Comparison of ENCODE assay signal across 24 mouse cellular contexts in genomic region chr9:108781891-108782290, GRCm38 (mm10). TPM values are rescaled to one million over a fixed set of nuclear protein-coding genes. Genes with fewer than 3 reads are reported as not detected.
DNase-seq lines count a peak whose midpoint lies in the region; ATAC-seq and TF ChIP-seq lines count a peak whose summit lies in the region.
"Had no signal": no experiment of that assay in that cellular context is flagged by ENCODE, and none has a peak within 500 bp of the region (broad histone marks: within the 10 kb centered on the region; RNA-seq: fewer than 3 reads in every experiment).

No protein-coding gene starts in this region.

- no peaks in the 10 kb centered on the region for H3K9me3 ChIP-seq in hindbrain, embryonic 13.5 days
- H3K9me3 ChIP-seq in hindbrain, postnatal 0 days (ENCODE audit: low read length) = no peaks in the 10 kb centered on the region
- H3K9me3 ChIP-seq in stomach, embryonic 16.5 days (replicated peaks; ENCODE audit: control insufficient read depth, low read length) = no peaks in the 10 kb centered on the region
- no peaks in the 10 kb centered on the region for H3K9me3 ChIP-seq in stomach, postnatal 0 days (ENCODE audit: control insufficient read depth, low read length)
- no peaks in the 10 kb centered on the region for H3K9me3 ChIP-seq in limb, embryonic 10.5 days (replicated peaks)
- H3K9me3 ChIP-seq: embryonic facial prominence, embryonic 12.5 days; G1E; kidney, embryonic 15.5 days; limb, embryonic 12.5 days; liver, embryonic 12.5 days had no signal

- H3K27me3 ChIP-seq in hindbrain, embryonic 13.5 days = no peaks in the 10 kb centered on the region
- H3K27me3 ChIP-seq in hindbrain, postnatal 0 days (ENCODE audit: insufficient read depth, low read length) = no peaks in the 10 kb centered on the region
- H3K27me3 ChIP-seq in stomach, embryonic 16.5 days (ENCODE audit: control insufficient read depth, insufficient read depth, low read length) = no peaks in the 10 kb centered on the region
- H3K27me3 ChIP-seq in stomach, postnatal 0 days (ENCODE audit: control insufficient read depth, insufficient read depth, low read length) = no peaks in the 10 kb centered on the region
- H3K27me3 ChIP-seq in limb, embryonic 10.5 days (ENCODE audit: low read depth, poor library complexity, severe bottlenecking) = no peaks in the 10 kb centered on the region
- H3K27me3 ChIP-seq: embryonic facial prominence, embryonic 12.5 days; kidney, embryonic 15.5 days; limb, embryonic 12.5 days had no signal

- no peak overlapping the region for H3K27ac ChIP-seq in hindbrain, embryonic 13.5 days
- H3K27ac ChIP-seq in hindbrain, postnatal 0 days = no peak overlapping the region
- 0 out of 2 replicates have a peak overlapping the region, but pooled peaks have one; percentile 4 for H3K27ac ChIP-seq in stomach, embryonic 16.5 days (ENCODE audit: low read length)
- H3K27ac ChIP-seq in stomach, postnatal 0 days (replicated peaks) = no peak overlapping the region
- no peak overlapping the region for H3K27ac ChIP-seq in limb, embryonic 10.5 days
- H3K27ac ChIP-seq: embryonic facial prominence, embryonic 12.5 days; gastrocnemius, adult 2 months; kidney, embryonic 15.5 days; limb, embryonic 12.5 days; liver, embryonic 12.5 days had no signal

- H3K4me1 ChIP-seq in hindbrain, embryonic 13.5 days (replicated peaks) = peaks cover 33% of the 10 kb centered on the region
- H3K4me1 ChIP-seq in hindbrain, postnatal 0 days (ENCODE audit: insufficient read depth, low read length) = peaks cover 25% of the 10 kb centered on the region
- H3K4me1 ChIP-seq in stomach, embryonic 16.5 days (ENCODE audit: control insufficient read depth, insufficient read depth, low read length) = peaks cover 21% of the 10 kb centered on the region
- no peaks in the 10 kb centered on the region; the same call in none of the 2 replicates for H3K4me1 ChIP-seq in stomach, postnatal 0 days (replicated peaks; ENCODE audit: control insufficient read depth, insufficient read depth)
- H3K4me1 ChIP-seq in limb, embryonic 10.5 days = peaks cover 33% of the 10 kb centered on the region

- H3K4me2 ChIP-seq in hindbrain, embryonic 13.5 days = no peak overlapping the region
- H3K4me2 ChIP-seq in hindbrain, postnatal 0 days (ENCODE audit: low read depth, low read length) = no peak overlapping the region
- no peak overlapping the region for H3K4me2 ChIP-seq in stomach, embryonic 16.5 days (ENCODE audit: low read depth, low read length)
- H3K4me2 ChIP-seq in stomach, postnatal 0 days (replicated peaks; ENCODE audit: low read depth) = no peak overlapping the region
- H3K4me2 ChIP-seq: embryonic facial prominence, embryonic 12.5 days; kidney, embryonic 15.5 days; limb, embryonic 12.5 days; liver, embryonic 12.5 days had no signal

- ATAC-seq in hindbrain, embryonic 13.5 days (ENCODE audit: low FRiP score) = no peak
- ATAC-seq in hindbrain, postnatal 0 days = no peak
- ATAC-seq in stomach, embryonic 16.5 days (ENCODE audit: insufficient read depth, low FRiP score) = no peak
- no peak for ATAC-seq in stomach, postnatal 0 days (ENCODE audit: low FRiP score, low TSS enrichment)
- ATAC-seq: activated CD4-positive, CD25-positive, alpha-beta regulatory T cell, adult 4 months; inflammation-experienced regulatory T-cells, adult 6 months; liver, embryonic 12.5 days had no signal

- no peak overlapping the region for H3K4me3 ChIP-seq in hindbrain, embryonic 13.5 days
- H3K4me3 ChIP-seq in hindbrain, postnatal 0 days (ENCODE audit: low read length) = no peak overlapping the region
- H3K4me3 ChIP-seq in stomach, embryonic 16.5 days (replicated peaks; ENCODE audit: low read length) = no peak overlapping the region
- H3K4me3 ChIP-seq in stomach, postnatal 0 days (ENCODE audit: low read depth, low read length) = no peak overlapping the region
- H3K4me3 ChIP-seq in limb, embryonic 10.5 days = no peak overlapping the region
- H3K4me3 ChIP-seq: embryonic facial prominence, embryonic 12.5 days; erythroblast, embryonic 14.5 days; gastrocnemius, adult 2 months; limb, embryonic 12.5 days; liver, embryonic 12.5 days had no signal

- H3K36me3 ChIP-seq in hindbrain, embryonic 13.5 days = no peaks in the 10 kb centered on the region
- no peaks in the 10 kb centered on the region for H3K36me3 ChIP-seq in hindbrain, postnatal 0 days (ENCODE audit: insufficient read depth, low read length)
- no peaks in the 10 kb centered on the region for H3K36me3 ChIP-seq in stomach, embryonic 16.5 days (ENCODE audit: control insufficient read depth, insufficient read depth, low read length)
- H3K36me3 ChIP-seq in stomach, postnatal 0 days (ENCODE audit: control insufficient read depth, insufficient read depth, low read length) = no peaks in the 10 kb centered on the region
- peaks cover 11% of the 10 kb centered on the region for H3K36me3 ChIP-seq in limb, embryonic 10.5 days
- H3K36me3 ChIP-seq: embryonic facial prominence, embryonic 12.5 days had no signal

- WGBS in hindbrain, embryonic 13.5 days = 64% methylated on average over 4 of the region's 4 CpGs
- whole genome bisulfite sequencing in hindbrain, postnatal 0 days = 69% methylated on average over 4 of the region's 4 CpGs
- WGBS in stomach, embryonic 16.5 days = 43% methylated on average over 4 of the region's 4 CpGs
- WGBS in stomach, postnatal 0 days = 50% methylated on average over 4 of the region's 4 CpGs
- 69% methylated on average over 4 of the region's 4 CpGs for WGBS in limb, embryonic 10.5 days

- 0 out of 2 replicates have a peak overlapping the region, but pooled peaks have one; percentile 35 for H3K9ac ChIP-seq in hindbrain, embryonic 13.5 days
- no peak overlapping the region for H3K9ac ChIP-seq in hindbrain, postnatal 0 days (replicated peaks; ENCODE audit: low read length)
- H3K9ac ChIP-seq in stomach, embryonic 16.5 days (ENCODE audit: low read length) = no peak overlapping the region
- no peak overlapping the region for H3K9ac ChIP-seq in stomach, postnatal 0 days (ENCODE audit: low read length)
- H3K9ac ChIP-seq: embryonic facial prominence, embryonic 12.5 days; kidney, embryonic 15.5 days; limb, embryonic 12.5 days; liver, embryonic 12.5 days had no signal

- peak; percentile 19 for DNase-seq in embryo, embryonic 10 days (ENCODE audit: low spot score)
- DNase-seq in embryo, embryonic 9.5 days (ENCODE audit: extremely low spot score) = no peak
- DNase-seq in hindbrain, postnatal 0 days (ENCODE audit: low spot score) = no peak
- DNase-seq in stomach, postnatal 0 days (ENCODE audit: low spot score) = no peak
- no peak for DNase-seq in limb, embryonic 10.5 days (ENCODE audit: low spot score)
- DNase-seq: adrenal gland, postnatal 10 days; cerebellum, postnatal 10 days; gastrocnemius, adult 2 months; heart, postnatal 36 days; kidney, postnatal 4 days; layer of hippocampus, adult 9-11 months; lung, adult 2 months; right cerebral cortex, postnatal 4 days; thymus, postnatal 36 days had no signal

- TF ChIP-seq CTCF in hindbrain, postnatal 0 days (IDR thresholded peaks at IDR 0.05; ENCODE audit: low read depth) = no peak
- TF ChIP-seq CTCF in stomach, postnatal 0 days (IDR thresholded peaks at IDR 0.05; ENCODE audit: low read depth) = no peak

- no peak for TF ChIP-seq EP300 in stomach, postnatal 0 days (optimal IDR thresholded peaks at IDR 0.05)

RNA-seq across cellular contexts. Expression of gene Ip6k2, which starts 1.7 kb away (rescaled TPM):
- 222 and 228 TPM in 2 replicates for polyA plus RNA-seq in hindbrain, embryonic 13.5 days (2015; fragmentation: Nextera tagmentation; extraction: Ambion mirVana)
- total RNA-seq in hindbrain, postnatal 0 days (2014; rRNA removed) = 122 and 126 TPM in 2 replicates
- polyA plus RNA-seq in hindbrain, postnatal 0 days (2015; fragmentation: Nextera tagmentation; extraction: Ambion mirVana) = 187 and 189 TPM in 2 replicates
- 64.8 and 65.3 TPM in 2 replicates for polyA plus RNA-seq in stomach, embryonic 16.5 days (2015; fragmentation: Nextera tagmentation; extraction: Ambion mirVana)
- 35.7 and 37.8 TPM in 2 replicates for polyA plus RNA-seq in stomach, postnatal 0 days (2015; fragmentation: Nextera tagmentation; extraction: Ambion mirVana)
- polyA plus RNA-seq in limb, embryonic 10.5 days (2016; fragmentation: Nextera tagmentation; extraction: Ambion mirVana) = 93.9 and 121 TPM in 2 replicates

RNA-seq across cellular contexts. Expression of gene Nckipsd, which starts 26.3 kb away (rescaled TPM):
- polyA plus RNA-seq in hindbrain, embryonic 13.5 days (2015; fragmentation: Nextera tagmentation; extraction: Ambion mirVana) = 25.9 and 30.7 TPM in 2 replicates
- 33.6 and 72.6 TPM in 2 replicates for total RNA-seq in hindbrain, postnatal 0 days (2014; rRNA removed)
- 22.8 and 23.5 TPM in 2 replicates for polyA plus RNA-seq in hindbrain, postnatal 0 days (2015; fragmentation: Nextera tagmentation; extraction: Ambion mirVana)
- 13.7 and 14.2 TPM in 2 replicates for polyA plus RNA-seq in stomach, embryonic 16.5 days (2015; fragmentation: Nextera tagmentation; extraction: Ambion mirVana)
- polyA plus RNA-seq in stomach, postnatal 0 days (2015; fragmentation: Nextera tagmentation; extraction: Ambion mirVana) = 7.9 and 8.5 TPM in 2 replicates
- 13.0 and 21.0 TPM in 2 replicates for polyA plus RNA-seq in limb, embryonic 10.5 days (2016; fragmentation: Nextera tagmentation; extraction: Ambion mirVana)

RNA-seq across cellular contexts. Expression of gene Celsr3, which starts 44.2 kb away (rescaled TPM):
- polyA plus RNA-seq in hindbrain, embryonic 13.5 days (2015; fragmentation: Nextera tagmentation; extraction: Ambion mirVana) = 13.8 and 14.3 TPM in 2 replicates
- total RNA-seq in hindbrain, postnatal 0 days (2014; rRNA removed) = 49.2 and 86.4 TPM in 2 replicates
- 5.8 and 7.8 TPM in 2 replicates for polyA plus RNA-seq in hindbrain, postnatal 0 days (2015; fragmentation: Nextera tagmentation; extraction: Ambion mirVana)
- polyA plus RNA-seq in stomach, embryonic 16.5 days (2015; fragmentation: Nextera tagmentation; extraction: Ambion mirVana) = 0.74 and 1.0 TPM in 2 replicates
- 0.15 and 0.22 TPM in 2 replicates for polyA plus RNA-seq in stomach, postnatal 0 days (2015; fragmentation: Nextera tagmentation; extraction: Ambion mirVana)
- 0.06 and 0.14 TPM in 2 replicates for polyA plus RNA-seq in limb, embryonic 10.5 days (2016; fragmentation: Nextera tagmentation; extraction: Ambion mirVana)
- polyA plus RNA-seq: activated CD4-positive, CD25-positive, alpha-beta regulatory T cell, adult 4 months; G1E; inflammation-experienced regulatory T-cells, adult 6 months had no signal
